ENCODE assay signal across 27 mouse cellular contexts in genomic region chr9:94424438-94425135, GRCm38 (mm10).
DNase-seq lines count a peak whose midpoint lies in the region; ATAC-seq and TF ChIP-seq lines count a peak whose summit lies in the region.
"Had no signal": no experiment of that assay in that cellular context is flagged by ENCODE, and none has a peak within 500 bp of the region (broad histone marks: within the 10 kb centered on the region; RNA-seq: fewer than 3 reads in every experiment).

No protein-coding gene starts in this region.

- no peak for TF ChIP-seq CTCF in brain, embryonic 14.5 days (IDR thresholded peaks at IDR 0.05; ENCODE audit: borderline replicate concordance, extremely low read depth, insufficient read depth, insufficient read length)

- no peak overlapping the region for H3K4me2 ChIP-seq in hindbrain, embryonic 14.5 days (replicated peaks)
- H3K4me2 ChIP-seq in neural tube, embryonic 12.5 days (replicated peaks) = no peak overlapping the region
- H3K4me2 ChIP-seq: embryonic facial prominence, embryonic 13.5 days; heart, embryonic 15.5 days; intestine, embryonic 15.5 days; limb, embryonic 15.5 days; lung, embryonic 14.5 days had no signal

- no peak overlapping the region for H3K9ac ChIP-seq in hindbrain, embryonic 14.5 days
- no peak overlapping the region for H3K9ac ChIP-seq in neural tube, embryonic 12.5 days
- H3K9ac ChIP-seq: embryonic facial prominence, embryonic 13.5 days; forebrain, postnatal 0 days; heart, embryonic 15.5 days; intestine, embryonic 15.5 days; limb, embryonic 15.5 days; liver, embryonic 14.5 days; lung, embryonic 14.5 days had no signal

- no peak overlapping the region for H3K4me3 ChIP-seq in hindbrain, embryonic 14.5 days (replicated peaks; ENCODE audit: low read length)
- no peak overlapping the region for H3K4me3 ChIP-seq in neural tube, embryonic 12.5 days
- H3K4me3 ChIP-seq: embryonic facial prominence, embryonic 13.5 days; heart, embryonic 15.5 days; intestine, embryonic 15.5 days; limb, embryonic 15.5 days had no signal

- peak; percentile 28 for DNase-seq in heart, adult 11 months
- DNase-seq in heart, postnatal 25 days (ENCODE audit: low spot score) = no peak
- DNase-seq in brain, embryonic 14.5 days (ENCODE audit: low read depth) = peak; percentile 63
- DNase-seq in hindbrain, embryonic 14.5 days (ENCODE audit: low spot score) = peak; percentile 47
- no peak for DNase-seq in embryo, embryonic 9.5 days (ENCODE audit: extremely low spot score)
- DNase-seq in layer of hippocampus, postnatal 14 days (ENCODE audit: low spot score in 2 of 2) = no peak
- DNase-seq in adrenal gland, postnatal 36 days = no peak
- DNase-seq: adrenal gland, postnatal 14 days; cerebellum, adult 11 months; cerebellum, postnatal 14 days; forebrain, postnatal 0 days; gastrocnemius, postnatal 36 days; heart, postnatal 4 days; kidney, adult 8-10 months; kidney, postnatal 10 days; left cerebral cortex, postnatal 4 days; lung, embryonic 14.5 days; lung, postnatal 4 days; thymus, adult 2 months; thymus, postnatal 4 days had no signal

- no peaks in the 10 kb centered on the region for H3K36me3 ChIP-seq in hindbrain, embryonic 14.5 days (replicated peaks; ENCODE audit: control insufficient read depth, insufficient read depth)
- H3K36me3 ChIP-seq in neural tube, embryonic 12.5 days = no peaks in the 10 kb centered on the region
- H3K36me3 ChIP-seq: embryonic facial prominence, embryonic 13.5 days; heart, embryonic 15.5 days; intestine, embryonic 15.5 days; limb, embryonic 15.5 days had no signal

- peak overlapping the region; percentile 63 for H3K27ac ChIP-seq in hindbrain, embryonic 14.5 days
- no peak overlapping the region for H3K27ac ChIP-seq in neural tube, embryonic 12.5 days
- H3K27ac ChIP-seq: embryonic facial prominence, embryonic 13.5 days; heart, embryonic 15.5 days; intestine, embryonic 15.5 days; limb, embryonic 15.5 days; liver, embryonic 14.5 days had no signal

- no peaks in the 10 kb centered on the region for H3K4me1 ChIP-seq in hindbrain, embryonic 14.5 days (replicated peaks; ENCODE audit: control insufficient read depth, insufficient read depth, low read length)
- no peaks in the 10 kb centered on the region for H3K4me1 ChIP-seq in neural tube, embryonic 12.5 days
- H3K4me1 ChIP-seq: embryonic facial prominence, embryonic 13.5 days; intestine, embryonic 15.5 days had no signal

- TF ChIP-seq POLR2A in brain, embryonic 14.5 days (IDR thresholded peaks at IDR 0.05; ENCODE audit: borderline replicate concordance, extremely low read depth, insufficient read depth, insufficient read length, poor library complexity, severe bottlenecking) = no peak

- intact Hi-C loops in heart, postnatal 25 days (cut with DNase I) = no loop called here

- 49% methylated on average over 5 of the region's 5 CpGs for WGBS in hindbrain, embryonic 14.5 days
- WGBS in neural tube, embryonic 12.5 days = 61% methylated on average over 5 of the region's 5 CpGs

- ATAC-seq in hindbrain, embryonic 14.5 days (ENCODE audit: low FRiP score) = peak; percentile 65
- peak; percentile 84 for ATAC-seq in neural tube, embryonic 12.5 days (ENCODE audit: low FRiP score, low read depth)
- ATAC-seq: CD4-positive, CD25-positive, alpha-beta regulatory T cell, adult 4 months; forebrain, postnatal 0 days; intestine, embryonic 15.5 days had no signal

- H3K9me3 ChIP-seq in hindbrain, embryonic 14.5 days (ENCODE audit: control insufficient read depth, low read length) = no peaks in the 10 kb centered on the region
- H3K9me3 ChIP-seq in neural tube, embryonic 12.5 days = no peaks in the 10 kb centered on the region
- H3K9me3 ChIP-seq: embryonic facial prominence, embryonic 13.5 days; heart, embryonic 15.5 days; intestine, embryonic 15.5 days; limb, embryonic 15.5 days had no signal

- no peaks in the 10 kb centered on the region for H3K27me3 ChIP-seq in hindbrain, embryonic 14.5 days (ENCODE audit: control insufficient read depth, insufficient read depth, low read length)
- no peaks in the 10 kb centered on the region for H3K27me3 ChIP-seq in neural tube, embryonic 12.5 days (replicated peaks)
- H3K27me3 ChIP-seq: embryonic facial prominence, embryonic 13.5 days; heart, embryonic 15.5 days; intestine, embryonic 15.5 days; limb, embryonic 15.5 days had no signal

Comparison
In these comparisons a context has a peak if more than half of its experiments do, and no peak if none do; other contexts are left out.
1. DNase-seq: peak in heart, adult 11 months (single experiment), brain, embryonic 14.5 days (single experiment) and hindbrain, embryonic 14.5 days (single experiment); none in heart, postnatal 25 days (single experiment), embryo, embryonic 9.5 days (single experiment), layer of hippocampus, postnatal 14 days (0 of 2) and adrenal gland, postnatal 36 days (0 of 2).